Mouse (Mus musculus) C2C12 (cell line): Measurements from ENCODE around the gene Tmem82.

Source experiments
- CTCF ChIP-seq: IDR thresholded peaks from one replicate; pipeline ENCODE4 v1.5.1; 2011; ENCODE audit not compliant: control insufficient read depth, insufficient read depth, insufficient read length
- MAX ChIP-seq: IDR thresholded peaks from one replicate; pipeline ENCODE4 v1.6.1; 2011; ENCODE audit warnings: mild to moderate bottlenecking, control low read depth
- MYOD1 ChIP-seq: IDR thresholded peaks from one replicate; pipeline ENCODE4 v1.6.1; 2011; ENCODE audit warnings: low read depth; ENCODE audit not compliant: control insufficient read depth, insufficient read length
- USF1 ChIP-seq: IDR thresholded peaks from one replicate; pipeline ENCODE4 v1.6.1; 2011; ENCODE audit warnings: low read depth, mild to moderate bottlenecking, control low read depth, moderate library complexity

DNA sequence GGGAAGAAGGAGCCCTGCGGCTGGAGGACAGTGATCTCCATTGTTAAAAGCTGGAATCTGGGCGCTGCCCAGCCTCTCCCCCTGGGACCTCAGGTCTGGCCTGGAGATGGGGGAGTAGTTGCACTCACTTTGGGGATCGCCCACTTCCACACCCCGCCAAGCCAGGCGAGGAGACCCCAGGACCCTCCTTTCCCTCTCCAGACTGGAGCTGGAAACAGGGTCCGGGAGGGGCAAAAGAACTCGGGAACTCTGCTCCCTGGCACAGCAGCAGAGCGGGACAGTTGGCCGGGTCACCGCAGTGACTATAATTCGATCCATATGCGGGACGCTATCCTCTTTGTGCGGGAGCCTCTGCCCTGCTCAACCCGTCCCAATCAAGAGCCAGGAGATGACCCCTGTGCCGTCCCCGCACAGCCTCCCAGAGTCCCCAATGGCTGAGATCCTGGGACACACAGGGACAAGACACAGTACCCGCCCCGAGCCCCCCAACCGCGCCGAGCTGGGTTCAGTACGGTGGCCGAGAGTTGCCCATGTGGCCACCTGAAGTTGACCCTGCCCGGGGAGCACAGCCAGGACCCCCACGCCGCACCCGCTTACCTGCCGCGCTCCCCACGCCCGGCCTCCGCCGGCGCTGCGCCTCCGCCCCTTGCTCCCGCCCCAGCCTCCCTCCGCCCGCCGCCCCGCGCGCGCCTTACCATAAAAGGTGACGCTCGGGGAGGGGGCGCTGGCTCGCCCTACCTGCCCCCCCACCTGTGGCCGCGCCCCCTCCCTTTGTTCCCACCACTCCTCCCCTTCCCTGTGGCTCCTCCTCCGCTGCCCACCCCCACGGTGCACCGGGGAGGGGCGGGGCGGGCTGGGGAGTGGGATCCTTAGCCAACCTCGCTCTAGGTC, 18.9 kb downstream of the Tmem82 start:
- TF ChIP-seq CTCF (no peak), MAX (no peak), USF1 (no peak), MYOD1 (no peak)
